Mouse (Mus musculus) heart, postnatal 0 days (tissue): ENCODE data around the gene Gm13199.

Experiments
- CTCF ChIP-seq: IDR thresholded peaks from 2 replicates; pipeline ENCODE4 v1.5.1; 2016; ENCODE audit warnings: antibody characterized with exemption, control low read depth, low read depth
- EP300 ChIP-seq: IDR thresholded peaks from 2 replicates; pipeline ENCODE4 v1.6.1; 2016; ENCODE audit warnings: antibody characterized with exemption, low read depth

GRCm38 (mm10) chr2:5851116-5851515, 11.6 kb downstream of the Gm13199 start:
- no peak for TF ChIP-seq CTCF
- no peak for TF ChIP-seq EP300
